Mouse (Mus musculus) brown adipose tissue, adult 24 weeks (tissue): ENCODE results near the gene Snx9. TPM values are rescaled to one million over a fixed set of nuclear protein-coding genes. Genes with fewer than 3 reads are reported as not detected.
A peak's percentile ranks its signal among the peaks of the same experiment; 100 is the strongest.

ENCODE experiments used
- H3K27ac ChIP-seq: fragments of 200-500 bp; replicated peaks from 2 replicates; pipeline ENCODE4 v1.5.1; 2012; ENCODE audit warnings: low read depth, mild to moderate bottlenecking, low read length
- H3K4me1 ChIP-seq: fragments of 200-500 bp; 2 replicates; pipeline ENCODE4 v1.6.1; 2012; ENCODE audit warnings: low read length, mixed read lengths; ENCODE audit not compliant: control insufficient read depth, insufficient read depth, insufficient read length
- H3K4me3 ChIP-seq: fragments of 200-500 bp; 2 replicates; pipeline ENCODE4 v1.5.1; 2012; ENCODE audit warnings: low read depth, mild to moderate bottlenecking, low read length, moderate library complexity; ENCODE audit not compliant: insufficient read depth
- polyA plus RNA-seq: library from polyadenylated mRNA; stranded (reverse); fragments of >200 nt; gene quantifications from 2 replicates; pipeline ENCODE4 v1.2.4, GENCODE M21; 2012; ENCODE audit not compliant: missing spikeins, insufficient read depth, insufficient read length

Snx9 gene
- polyA plus RNA-seq, 1 experiment, result 49.4 TPM

DNA sequence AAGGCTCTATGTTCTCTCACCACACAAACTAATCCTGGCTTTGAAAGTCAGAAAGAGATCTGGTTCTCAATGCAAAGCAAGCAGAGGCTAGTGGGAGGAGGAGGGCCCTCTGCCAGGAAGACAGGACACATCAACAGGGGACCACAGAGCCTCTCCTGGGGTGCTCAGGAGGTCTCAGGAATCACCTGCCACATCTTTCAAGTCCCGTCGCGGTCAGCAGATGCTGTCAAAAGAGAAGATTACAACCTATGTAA lies 12.6 kb upstream of the Snx9 start:
- Histone ChIP-seq H3K4me1 (no peaks in the 10 kb centered on the region), H3K27ac (no peak overlapping the region), H3K4me3 (no peak overlapping the region)

DNA sequence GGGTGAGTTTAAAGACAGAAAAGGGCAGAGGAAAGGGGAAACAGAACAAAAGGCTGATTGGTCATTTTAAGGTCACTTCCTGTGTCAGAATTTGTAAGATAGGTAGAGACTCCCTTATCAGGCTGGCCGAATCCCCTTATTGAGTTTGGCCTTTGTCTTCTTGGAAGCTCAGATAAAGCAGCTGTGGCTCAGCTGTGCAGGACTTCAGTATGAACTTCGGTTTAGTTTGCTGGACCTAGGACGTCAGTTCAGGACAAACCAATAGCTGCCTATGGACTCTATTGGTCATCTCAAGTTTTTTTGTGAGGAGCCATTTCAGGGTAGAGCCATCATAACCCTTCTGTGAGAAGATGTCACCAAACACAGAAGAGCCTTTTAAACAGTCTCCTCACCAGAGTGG lies 12.2 kb upstream of the Snx9 start:
- H3K4me3 ChIP-seq, result no peak overlapping the region
- H3K27ac ChIP-seq, result no peak overlapping the region
- H3K4me1 ChIP-seq, result no peaks in the 10 kb centered on the region

DNA sequence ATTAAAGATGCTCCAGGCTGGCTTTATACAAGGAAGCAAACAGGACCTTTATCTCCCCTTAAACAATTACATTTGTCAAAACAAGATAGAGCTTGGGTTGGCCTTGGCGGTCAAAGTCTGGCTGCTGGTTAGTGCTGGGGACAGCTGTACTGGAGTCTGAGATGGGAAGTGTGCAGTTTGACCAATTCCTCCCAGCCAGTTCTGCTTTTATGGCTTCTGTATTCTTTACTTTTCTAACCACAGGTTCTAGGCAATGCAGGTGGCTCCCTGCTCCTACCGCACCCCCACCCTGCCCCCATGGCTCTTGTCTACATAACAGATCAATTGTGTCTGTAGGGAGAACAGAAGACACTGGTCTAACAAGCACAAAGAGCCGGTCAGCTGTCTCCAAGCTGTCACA lies 11.2 kb upstream of the Snx9 start:
- Histone ChIP-seq H3K27ac (no peak overlapping the region), H3K4me3 (no peak overlapping the region), H3K4me1 (no peaks in the 10 kb centered on the region)

- H3K27ac ChIP-seq, result no peak overlapping the region
- H3K4me1 ChIP-seq, result no peaks in the 10 kb centered on the region
- H3K4me3 ChIP-seq, result no peak overlapping the region
These were observed 10.7 kb upstream of the Snx9 start for GRCm38 (mm10) chr17:5830382-5830781.

DNA sequence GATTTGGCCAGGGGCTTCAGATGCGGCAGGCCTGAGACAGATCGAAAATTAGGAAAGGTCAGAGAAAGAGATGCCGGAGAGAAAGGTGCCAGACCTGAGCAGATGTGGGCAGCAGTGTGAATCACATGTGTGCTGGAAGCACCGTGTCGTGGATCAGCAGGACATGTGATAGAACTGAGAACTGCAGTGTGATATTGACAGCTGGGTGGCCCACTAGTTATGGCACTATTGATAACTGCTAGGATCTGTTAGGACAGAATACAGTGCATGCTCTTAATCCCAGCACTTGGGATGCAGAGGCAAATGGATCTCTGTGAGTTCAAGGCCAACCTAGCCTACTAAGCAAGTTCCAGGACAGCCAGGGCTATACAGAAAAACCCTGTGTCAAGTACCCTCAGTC lies 10.3 kb upstream of the Snx9 start:
- Histone ChIP-seq H3K4me1 (no peaks in the 10 kb centered on the region), H3K27ac (no peak overlapping the region), H3K4me3 (no peak overlapping the region)

DNA sequence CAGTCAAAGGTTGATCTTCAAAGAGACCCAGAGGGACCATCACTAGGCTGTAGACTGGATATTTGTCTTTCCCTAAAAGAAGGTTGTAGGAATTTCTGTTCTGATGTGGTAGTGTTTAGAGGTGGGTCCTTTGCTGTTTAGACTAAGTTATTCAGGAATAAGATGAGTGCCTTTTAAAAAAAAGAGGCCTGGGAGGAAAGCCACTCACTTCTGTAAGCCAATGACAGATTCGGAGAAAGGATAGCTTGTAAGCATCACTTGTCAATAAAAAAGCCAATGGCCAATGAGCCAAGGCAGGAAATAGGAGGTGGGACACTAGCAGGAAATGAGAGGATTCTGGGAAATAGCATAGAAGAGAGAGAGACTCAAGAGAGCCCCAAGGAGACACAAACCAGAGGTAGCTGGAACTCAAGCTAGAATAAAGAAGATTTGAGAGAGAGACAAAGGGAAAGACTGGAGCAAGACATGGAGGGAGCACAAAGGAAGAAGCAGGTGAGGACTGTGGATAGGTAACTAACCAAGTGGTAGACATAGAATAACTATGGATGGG lies 9.8 kb upstream of the Snx9 start:
- Histone ChIP-seq H3K4me3 (no peak overlapping the region), H3K4me1 (no peaks in the 10 kb centered on the region), H3K27ac (no peak overlapping the region)

- Histone ChIP-seq H3K27ac (no peak overlapping the region), H3K4me1 (no peaks in the 10 kb centered on the region), H3K4me3 (no peak overlapping the region)
These were observed 7.0 kb upstream of the Snx9 start for GRCm38 (mm10) chr17:5834166-5834565.

DNA sequence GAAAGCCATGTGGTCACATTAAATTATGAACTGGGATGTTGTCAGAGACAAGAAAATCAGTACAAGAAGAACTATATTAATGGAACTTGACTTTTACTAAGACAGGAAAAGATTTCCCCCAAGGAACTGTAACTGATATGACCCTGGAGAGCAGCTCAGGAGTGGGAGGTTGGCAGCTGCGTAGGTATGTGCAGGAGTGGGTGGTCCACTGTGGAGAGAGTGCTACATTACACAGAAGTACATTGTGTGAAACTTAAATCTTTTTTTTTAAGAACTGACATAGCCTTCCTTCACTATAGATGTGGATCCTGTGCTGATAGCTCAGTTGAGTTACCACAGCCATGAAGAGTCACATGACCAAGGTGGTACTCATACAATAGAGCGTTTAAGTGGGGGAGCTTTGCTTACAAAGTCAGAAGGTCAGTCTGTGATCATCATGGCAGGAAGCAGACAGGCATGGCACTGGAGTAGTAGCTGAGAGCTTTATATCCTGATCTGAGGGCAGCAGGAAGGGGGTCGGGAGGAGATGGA lies 6.3 kb upstream of the Snx9 start:
- H3K4me3 ChIP-seq, result no peak overlapping the region
- H3K4me1 ChIP-seq, result peaks cover under 1% of the 10 kb centered on the region; the same call in 1 of the 2 replicates
- no peak overlapping the region for H3K27ac ChIP-seq

- peak overlapping the region; percentile 35; the same call in 1 of the 2 replicates for H3K27ac ChIP-seq
- peaks cover 10% of the 10 kb centered on the region for H3K4me1 ChIP-seq
- H3K4me3 ChIP-seq, result no peak overlapping the region
These were observed 1.4 kb upstream of the Snx9 start for GRCm38 (mm10) chr17:5839549-5840240.

- H3K4me3 ChIP-seq, result peak overlapping the region; percentile 92
- H3K4me1 ChIP-seq, result peaks cover 13% of the 10 kb centered on the region
- peak overlapping the region; percentile 93 for H3K27ac ChIP-seq
These were observed 490 bp upstream of the Snx9 start for GRCm38 (mm10) chr17:5840550-5841127.

DNA sequence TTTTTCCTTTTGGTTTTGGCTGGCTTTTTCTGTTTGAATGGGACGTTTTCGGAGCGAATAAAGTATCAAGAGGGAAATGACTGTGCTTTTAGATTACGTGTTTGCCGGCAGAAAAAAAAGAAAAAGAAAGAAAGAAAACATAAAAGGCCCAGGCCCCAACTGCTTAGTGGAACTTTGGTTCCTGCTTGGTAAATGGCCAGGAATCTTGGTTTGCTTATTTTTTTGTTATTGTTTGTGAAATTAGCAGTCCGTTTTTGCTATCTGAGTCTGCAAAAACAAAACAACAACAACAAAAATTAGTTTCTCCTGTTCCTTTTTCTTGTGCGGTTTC lies 779 bp downstream of the Snx9 start:
- Histone ChIP-seq H3K27ac (peak overlapping the region; percentile 94), H3K4me1 (peaks cover 17% of the 10 kb centered on the region), H3K4me3 (peak overlapping the region; percentile 92)

DNA sequence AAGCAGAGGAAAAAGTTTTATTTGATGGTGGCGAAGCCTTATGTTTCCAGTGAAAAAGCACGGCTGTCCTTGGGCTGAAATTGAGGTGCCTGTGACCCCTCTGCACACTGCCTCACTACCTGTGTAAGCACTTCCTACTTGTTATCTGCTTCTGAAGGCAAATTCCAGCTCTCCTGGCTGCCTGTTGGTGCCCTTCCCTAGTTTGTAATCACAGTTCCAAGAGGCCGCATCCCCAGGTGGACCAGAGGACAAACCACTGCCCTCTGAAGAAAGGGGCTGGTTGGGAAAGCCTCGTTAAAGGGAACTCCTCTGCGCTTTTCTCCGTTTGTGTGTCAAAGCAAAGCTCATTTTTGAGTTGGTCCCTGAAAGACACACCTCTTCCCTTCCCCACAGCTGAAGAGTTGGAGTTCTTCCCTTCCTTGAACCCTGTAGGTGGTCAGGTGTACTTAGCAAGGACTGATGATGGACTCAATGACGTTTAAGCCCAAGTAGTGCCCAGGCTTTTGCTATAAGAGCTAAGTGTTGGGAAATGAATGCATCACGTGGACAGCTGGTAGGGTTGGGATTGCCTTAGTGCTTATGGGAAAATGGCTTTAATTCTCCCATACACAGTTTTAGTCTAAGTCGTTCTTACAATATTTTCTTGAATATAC lies 2.0 kb downstream of the Snx9 start:
- Histone ChIP-seq H3K4me1 (peaks cover 19% of the 10 kb centered on the region), H3K27ac (peak overlapping the region; percentile 62), H3K4me3 (peak overlapping the region; percentile 34)

- H3K4me1 ChIP-seq, result peaks cover 20% of the 10 kb centered on the region
- H3K27ac ChIP-seq, result no peak overlapping the region
- H3K4me3 ChIP-seq, result no peak overlapping the region
These were observed 2.5 kb downstream of the Snx9 start for GRCm38 (mm10) chr17:5843641-5843990.

- H3K4me3 ChIP-seq, result no peak overlapping the region
- H3K4me1 ChIP-seq, result peaks cover 24% of the 10 kb centered on the region
- no peak overlapping the region for H3K27ac ChIP-seq
These were observed 4.2 kb downstream of the Snx9 start for GRCm38 (mm10) chr17:5845376-5845775.

DNA sequence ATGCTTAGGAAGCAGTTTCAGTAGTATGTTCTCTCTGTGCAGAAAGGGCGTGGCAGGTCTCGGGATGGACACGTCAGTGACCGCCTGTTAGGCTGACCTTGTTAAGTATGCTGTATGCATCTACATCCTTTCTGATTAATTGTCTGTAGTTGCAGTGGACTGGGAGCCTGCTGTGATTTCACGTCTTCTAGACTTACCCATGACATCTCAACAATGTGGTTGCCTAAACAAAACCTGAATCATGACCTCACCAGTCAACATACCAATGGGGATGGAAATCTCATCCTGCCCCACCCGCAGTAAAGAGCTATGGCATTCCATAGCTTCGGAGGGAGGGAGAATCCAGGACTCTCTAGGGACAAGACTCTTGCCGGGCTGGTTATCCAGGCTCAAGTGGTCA lies 5.0 kb downstream of the Snx9 start:
- Histone ChIP-seq H3K27ac (no peak overlapping the region), H3K4me3 (no peak overlapping the region), H3K4me1 (peaks cover 24% of the 10 kb centered on the region)
